Mouse (Mus musculus): ENCODE results near the gene Tbc1d17. TPM values are rescaled to one million over a fixed set of nuclear protein-coding genes. Genes with fewer than 3 reads are reported as not detected.
"Not testable (repeated sequence)": the region's sequence is repeated elsewhere in the genome, so short reads cannot be mapped to it uniquely, and the experiment has no call there.

Gene Tbc1d17
- polyA plus RNA-seq, 1 experiment, result 44.5 TPM

DNA sequence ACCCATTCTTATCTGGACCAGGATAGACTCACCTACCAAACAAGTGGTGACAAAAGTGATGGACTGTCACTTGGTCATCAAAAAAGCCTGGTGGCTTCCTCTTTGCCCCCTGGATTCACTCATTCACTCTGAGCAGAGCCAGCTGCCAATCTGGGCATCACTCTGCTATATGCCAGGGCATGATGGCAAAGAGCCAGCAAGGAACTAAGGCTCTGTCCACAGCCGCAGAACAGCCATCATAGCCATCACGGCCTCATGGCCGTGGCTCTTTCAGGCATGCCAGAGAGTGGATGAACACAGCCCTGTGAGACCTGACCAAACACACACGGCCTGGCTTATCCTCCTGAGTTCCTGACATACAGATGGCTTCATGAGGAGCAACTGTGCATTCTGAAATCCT is 41.9 kb upstream of the Tbc1d17 start:
- peaks cover 46% of the 10 kb centered on the region for H3K36me3 ChIP-seq (replicated peaks; ENCODE audit: low read length)
- H3K4me1 ChIP-seq, result peaks cover 68% of the 10 kb centered on the region
- peak overlapping the region; percentile 83 for H3K4me3 ChIP-seq (replicated peaks)

DNA sequence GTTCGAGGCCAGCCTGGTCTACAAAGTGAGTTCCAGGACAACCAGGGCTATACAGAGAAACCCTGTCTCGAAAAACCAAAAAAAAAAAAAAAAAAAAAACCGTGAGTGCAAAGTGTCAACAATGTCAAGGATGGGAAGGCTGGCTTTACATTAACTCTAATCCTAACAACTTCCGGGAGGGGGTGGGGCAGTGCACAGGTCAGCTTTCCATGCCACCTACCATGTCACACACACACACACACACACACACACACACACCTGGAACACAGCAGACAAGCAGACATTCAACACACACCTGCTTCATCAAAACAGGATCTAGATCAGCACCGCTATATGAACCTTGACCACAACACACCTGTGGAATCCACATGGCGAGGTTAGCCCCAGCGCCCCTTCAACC is 41.3 kb upstream of the Tbc1d17 start:
- TF ChIP-seq FLI1 (IDR thresholded peaks at IDR 0.05; ENCODE audit: low read length), result no peak
- TF ChIP-seq GATA1 (IDR thresholded peaks at IDR 0.05; ENCODE audit: borderline replicate concordance, low read length), result no peak
- no peaks in the 10 kb centered on the region for H3K9me3 ChIP-seq
- H3K4me1 ChIP-seq, result peaks cover 63% of the 10 kb centered on the region
- H3K36me3 ChIP-seq (replicated peaks; ENCODE audit: low read length), result peaks cover 51% of the 10 kb centered on the region
- H3K27me3 ChIP-seq (replicated peaks), result no peaks in the 10 kb centered on the region
- H3K4me3 ChIP-seq (replicated peaks), result peak overlapping the region; percentile 83

More for the DNA sequence above, 41.9 kb upstream of the Tbc1d17 start:
- H3K27me3 ChIP-seq (replicated peaks), result no peaks in the 10 kb centered on the region
- TF ChIP-seq GATA1 (IDR thresholded peaks at IDR 0.05; ENCODE audit: borderline replicate concordance, low read length) (no peak), FLI1 (IDR thresholded peaks at IDR 0.05; ENCODE audit: low read length) (no peak)
- no peaks in the 10 kb centered on the region for H3K9me3 ChIP-seq

DNA sequence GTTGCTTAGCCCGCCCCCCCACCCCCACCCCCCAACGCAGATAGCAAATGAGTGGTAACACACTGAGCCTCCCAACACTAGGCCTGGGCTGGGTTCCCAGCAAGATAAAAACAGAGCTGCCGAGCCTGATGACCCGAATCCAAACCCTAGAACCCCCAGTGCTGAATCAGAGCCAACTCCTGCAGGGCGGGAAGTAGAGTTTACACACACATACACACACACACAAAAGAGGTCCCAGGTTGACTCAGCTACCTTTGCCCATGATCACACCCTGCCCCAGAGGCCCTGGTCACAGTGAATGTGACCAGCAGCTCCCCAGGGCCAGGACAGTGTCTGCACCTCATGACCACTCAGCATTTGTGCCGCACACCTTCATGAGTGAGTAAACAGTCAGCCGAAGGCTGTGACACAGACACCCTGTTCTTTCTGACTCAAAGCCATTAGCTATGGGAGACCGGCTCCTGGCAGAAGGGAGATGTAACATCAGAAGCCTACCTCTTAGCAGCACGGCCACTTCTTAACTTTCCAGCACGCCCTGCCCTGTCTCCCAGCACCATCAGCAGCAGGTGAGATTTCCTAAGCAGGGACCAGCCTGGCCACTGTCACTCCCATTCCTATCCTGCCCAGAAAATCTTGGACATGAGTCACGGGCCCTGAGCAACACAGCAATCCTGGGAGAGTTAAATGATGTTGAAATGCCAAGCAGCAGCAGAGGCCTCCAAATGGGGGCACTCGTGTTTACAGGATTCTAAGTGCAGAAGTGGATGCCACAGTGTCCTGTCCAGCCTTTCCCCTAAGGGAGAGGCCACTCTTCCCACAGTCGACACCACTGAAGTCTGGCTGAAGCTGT is 39.6 kb upstream of the Tbc1d17 start:
- H3K36me3 ChIP-seq (replicated peaks; ENCODE audit: low read length), result peaks cover 66% of the 10 kb centered on the region
- TF ChIP-seq GATA1 (IDR thresholded peaks at IDR 0.05; ENCODE audit: borderline replicate concordance, low read length) (no peak), FLI1 (IDR thresholded peaks at IDR 0.05; ENCODE audit: low read length) (no peak)

DNA sequence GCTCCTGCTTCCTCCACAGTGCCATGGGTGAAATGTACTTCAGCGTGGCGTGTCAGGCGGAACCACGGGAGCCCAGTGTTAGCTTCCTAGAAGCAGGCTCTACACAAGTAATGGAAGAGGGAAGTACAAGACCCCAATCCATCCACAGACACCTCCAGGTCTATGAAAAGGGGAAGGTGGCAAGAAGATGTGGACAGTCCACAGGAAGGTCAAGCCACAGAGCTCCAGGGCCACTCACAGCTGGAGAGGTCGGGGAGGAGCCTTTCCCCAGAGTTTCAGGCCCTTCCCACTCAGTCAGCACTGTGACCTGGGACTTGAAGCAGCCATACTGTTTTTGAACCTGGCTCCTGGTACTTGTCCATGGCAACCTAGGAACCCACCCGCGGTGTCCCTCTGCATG is 38.1 kb upstream of the Tbc1d17 start:
- no peak for TF ChIP-seq FLI1 (IDR thresholded peaks at IDR 0.05; ENCODE audit: low read length)
- no peak for TF ChIP-seq GATA1 (IDR thresholded peaks at IDR 0.05; ENCODE audit: borderline replicate concordance, low read length)
- Histone ChIP-seq H3K36me3 (replicated peaks; ENCODE audit: low read length) (peaks cover 81% of the 10 kb centered on the region), H3K9me3 (no peaks in the 10 kb centered on the region), H3K27me3 (replicated peaks) (no peaks in the 10 kb centered on the region), H3K4me3 (replicated peaks) (no peak overlapping the region), H3K4me1 (peaks cover 51% of the 10 kb centered on the region)

More for the DNA sequence above, 39.6 kb upstream of the Tbc1d17 start:
- no peaks in the 10 kb centered on the region for H3K27me3 ChIP-seq (replicated peaks)
- no peak overlapping the region for H3K4me3 ChIP-seq (replicated peaks)
- H3K4me1 ChIP-seq, result peaks cover 57% of the 10 kb centered on the region
- H3K9me3 ChIP-seq, result no peaks in the 10 kb centered on the region

DNA sequence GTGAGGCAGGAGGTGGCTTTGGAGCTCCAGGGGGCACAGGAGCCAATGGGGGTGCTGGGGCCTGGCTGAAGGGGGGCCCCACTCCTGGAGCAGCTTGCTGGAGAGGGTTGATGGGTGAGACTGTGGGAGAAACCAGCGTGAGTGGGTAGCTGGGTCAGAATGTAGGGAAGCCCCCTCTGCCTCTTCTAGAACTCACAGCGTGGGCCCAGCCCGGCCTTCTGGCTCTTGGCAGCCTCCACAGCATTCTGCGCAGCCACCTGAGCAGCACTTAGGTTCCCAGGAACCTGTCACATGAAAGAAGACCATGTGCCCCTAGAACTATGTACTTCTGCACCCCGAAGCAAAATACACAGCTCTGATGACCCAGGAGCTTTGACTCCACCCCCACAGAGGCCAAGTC is 35.8 kb upstream of the Tbc1d17 start:
- Histone ChIP-seq H3K4me3 (replicated peaks) (no peak overlapping the region), H3K9me3 (no peaks in the 10 kb centered on the region), H3K36me3 (replicated peaks; ENCODE audit: low read length) (peaks cover 94% of the 10 kb centered on the region), H3K4me1 (peaks cover 34% of the 10 kb centered on the region), H3K27me3 (replicated peaks) (no peaks in the 10 kb centered on the region)
- TF ChIP-seq GATA1 (IDR thresholded peaks at IDR 0.05; ENCODE audit: borderline replicate concordance, low read length) (no peak), FLI1 (IDR thresholded peaks at IDR 0.05; ENCODE audit: low read length) (no peak)

DNA sequence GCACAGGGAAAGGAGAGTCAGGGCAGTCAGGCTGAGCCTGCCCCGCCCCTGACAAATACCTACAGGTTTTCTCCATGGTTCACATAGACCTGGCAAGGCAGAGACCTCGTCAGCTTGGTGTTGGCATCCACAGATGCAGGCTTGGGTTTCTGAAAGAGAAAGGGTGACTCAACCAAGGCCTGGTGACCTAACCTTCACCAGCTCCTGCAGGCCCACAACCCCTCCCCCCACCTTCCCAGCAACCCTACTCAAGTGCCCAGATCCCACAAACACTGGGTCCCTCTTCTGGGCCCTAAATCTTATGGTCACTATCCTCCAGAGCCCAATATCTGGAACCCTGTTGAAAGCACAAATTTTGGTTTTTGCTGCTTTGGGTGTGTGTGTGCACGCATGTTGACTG is 34.2 kb upstream of the Tbc1d17 start:
- Histone ChIP-seq H3K4me3 (replicated peaks) (no peak overlapping the region), H3K36me3 (replicated peaks; ENCODE audit: low read length) (peaks cover 94% of the 10 kb centered on the region), H3K4me1 (peaks cover 23% of the 10 kb centered on the region), H3K9me3 (no peaks in the 10 kb centered on the region), H3K27me3 (replicated peaks) (no peaks in the 10 kb centered on the region)
- no peak for TF ChIP-seq GATA1 (IDR thresholded peaks at IDR 0.05; ENCODE audit: borderline replicate concordance, low read length)
- no peak for TF ChIP-seq FLI1 (IDR thresholded peaks at IDR 0.05; ENCODE audit: low read length)

DNA sequence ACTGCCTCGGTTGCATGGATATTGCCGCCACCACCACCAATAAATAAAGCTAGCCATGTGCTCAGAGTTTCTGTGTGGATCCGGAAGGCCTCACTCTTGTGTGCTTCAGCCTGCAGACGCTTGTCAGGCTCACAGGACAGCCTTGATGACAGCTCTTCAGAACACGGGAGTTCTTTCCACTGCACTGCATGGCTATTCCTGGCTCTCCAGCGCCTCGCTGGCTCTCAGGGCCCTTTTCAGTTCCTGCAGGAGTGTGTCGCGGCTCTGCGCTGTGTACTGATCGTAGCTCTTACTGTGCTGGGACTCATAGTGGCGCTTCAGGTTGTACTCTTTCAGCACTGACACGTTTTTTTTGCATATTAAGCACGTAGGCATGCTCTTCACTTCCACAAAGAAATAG is 29.0 kb upstream of the Tbc1d17 start:
- TF ChIP-seq GATA1 (IDR thresholded peaks at IDR 0.05; ENCODE audit: borderline replicate concordance, low read length) (no peak), FLI1 (IDR thresholded peaks at IDR 0.05; ENCODE audit: low read length) (no peak)
- H3K4me1 ChIP-seq, result peaks cover 15% of the 10 kb centered on the region
- H3K4me3 ChIP-seq (replicated peaks), result no peak overlapping the region
- H3K36me3 ChIP-seq (replicated peaks; ENCODE audit: low read length), result peaks cover 73% of the 10 kb centered on the region
- no peaks in the 10 kb centered on the region for H3K27me3 ChIP-seq (replicated peaks)
- H3K9me3 ChIP-seq, result no peaks in the 10 kb centered on the region

DNA sequence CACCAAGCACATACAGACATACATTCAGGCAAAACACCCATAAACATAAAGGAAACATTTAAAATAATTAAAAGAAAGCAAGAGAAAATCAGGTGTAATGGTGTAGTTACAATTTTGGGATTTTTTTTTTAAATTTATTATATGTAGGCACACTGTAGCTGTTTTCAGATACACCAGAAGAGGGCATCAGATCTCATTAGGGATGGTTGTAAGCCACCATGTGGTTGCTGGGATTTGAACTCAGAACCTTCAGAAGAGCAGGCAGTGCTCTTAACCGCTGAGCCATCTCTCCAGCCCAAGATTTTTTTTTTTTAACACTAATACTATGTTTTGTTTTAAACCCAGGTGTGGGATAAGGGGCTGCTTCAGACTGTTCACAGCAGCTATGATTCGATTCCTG is 22.9 kb upstream of the Tbc1d17 start:
- peaks cover 21% of the 10 kb centered on the region for H3K36me3 ChIP-seq (replicated peaks; ENCODE audit: low read length)
- H3K27me3 ChIP-seq (replicated peaks); H3K4me3 ChIP-seq (replicated peaks); H3K9me3 ChIP-seq: not testable (repeated sequence)
- H3K4me1 ChIP-seq, result peaks cover 49% of the 10 kb centered on the region

DNA sequence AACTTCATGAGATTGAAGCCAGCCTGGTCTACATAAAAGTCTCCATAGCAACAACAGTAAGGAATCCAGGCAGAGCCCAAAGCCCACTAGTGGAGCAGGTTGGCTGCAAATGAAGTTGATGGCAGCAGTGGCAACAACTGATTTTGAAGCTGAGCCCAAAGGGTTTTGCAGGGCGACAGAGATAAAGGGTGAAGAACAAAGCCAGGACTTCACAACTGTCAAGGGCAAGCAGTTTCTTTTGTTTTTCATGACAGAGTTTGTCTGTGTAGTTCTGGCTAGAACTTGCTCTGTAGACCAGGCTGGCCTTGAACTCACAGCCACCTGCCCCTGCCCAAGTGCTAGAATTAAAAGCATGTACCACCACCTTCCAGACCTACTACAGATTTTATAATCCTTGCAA is 22.3 kb upstream of the Tbc1d17 start:
- no peaks in the 10 kb centered on the region for H3K27me3 ChIP-seq (replicated peaks)
- H3K36me3 ChIP-seq (replicated peaks; ENCODE audit: low read length), result peaks cover 22% of the 10 kb centered on the region
- no peaks in the 10 kb centered on the region for H3K9me3 ChIP-seq
- H3K4me3 ChIP-seq (replicated peaks), result no peak overlapping the region
- TF ChIP-seq GATA1 (IDR thresholded peaks at IDR 0.05; ENCODE audit: borderline replicate concordance, low read length) (no peak), FLI1 (IDR thresholded peaks at IDR 0.05; ENCODE audit: low read length) (no peak)
- peaks cover 55% of the 10 kb centered on the region for H3K4me1 ChIP-seq

DNA sequence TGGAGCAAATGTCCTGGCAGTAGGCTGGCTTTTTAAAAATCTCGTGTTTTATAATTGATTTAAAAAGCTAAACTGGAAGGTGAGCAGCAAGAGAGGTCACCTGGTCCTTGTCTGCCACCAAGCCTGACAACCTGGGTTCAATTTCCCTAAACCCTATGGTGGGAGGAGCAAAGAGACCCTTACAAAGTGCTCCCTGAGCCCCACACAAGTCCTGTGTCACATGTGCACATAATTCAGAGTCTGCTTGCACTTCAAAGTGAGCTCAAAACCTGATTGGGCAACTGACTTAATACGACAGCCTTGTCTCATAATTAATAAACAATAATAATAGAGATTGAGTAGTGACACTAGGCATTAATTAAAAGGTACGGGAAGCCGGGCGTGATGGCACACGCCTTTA is 21.7 kb upstream of the Tbc1d17 start:
- Histone ChIP-seq H3K27me3 (replicated peaks) (no peaks in the 10 kb centered on the region), H3K36me3 (replicated peaks; ENCODE audit: low read length) (peaks cover 21% of the 10 kb centered on the region), H3K9me3 (no peaks in the 10 kb centered on the region), H3K4me1 (peaks cover 58% of the 10 kb centered on the region), H3K4me3 (replicated peaks) (peak overlapping the region; percentile 94)
- TF ChIP-seq FLI1 (IDR thresholded peaks at IDR 0.05; ENCODE audit: low read length) (no peak), GATA1 (IDR thresholded peaks at IDR 0.05; ENCODE audit: borderline replicate concordance, low read length) (no peak)

Measured in megakaryocyte, embryonic 14.5 days (primary cell).